Mouse (Mus musculus): Measurements from ENCODE around the gene Zfp668. TPM values are rescaled to one million over a fixed set of nuclear protein-coding genes. Genes with fewer than 3 reads are reported as not detected.

The Zfp668 gene
- polyA plus RNA-seq, 1 experiment from 2014 or later, result 28.9 TPM

GRCm38 (mm10) chr7:127915293-127915692 is 38.7 kb upstream of the Zfp668 start:
- Histone ChIP-seq H3K36me3 (ENCODE audit: control insufficient read depth, insufficient read depth, low read length) (peaks cover 8% of the 10 kb centered on the region; the same call in 1 of the 2 replicates), H3K27me3 (ENCODE audit: control insufficient read depth, insufficient read depth, low read length) (no peaks in the 10 kb centered on the region), H3K4me1 (ENCODE audit: control insufficient read depth, insufficient read depth, low read length) (0 out of 2 replicates have a peak, but pooled peaks cover 3% of the 10 kb centered on the region), H3K9me3 (ENCODE audit: control insufficient read depth, low read length) (no peaks in the 10 kb centered on the region), H3K9ac (ENCODE audit: low read length) (no peak overlapping the region), H3K4me2 (ENCODE audit: low read depth, severe bottlenecking) (no peak overlapping the region), H3K27ac (replicated peaks; ENCODE audit: low read depth, low read length) (no peak overlapping the region), H3K4me3 (ENCODE audit: low read depth, low read length) (no peak overlapping the region)
- WGBS, result 87% methylated on average over 12 of the region's 12 CpGs
- ATAC-seq (ENCODE audit: insufficient number of reproducible peaks, low FRiP score, low TSS enrichment, low read depth), result no peak
- no peak for DNase-seq (ENCODE audit: low spot score)

- peak overlapping the region; percentile 80 for H3K4me3 ChIP-seq (ENCODE audit: low read depth, low read length)
Observed at GRCm38 (mm10) chr7:127912938-127913337, 36.3 kb upstream of the Zfp668 start.

DNA sequence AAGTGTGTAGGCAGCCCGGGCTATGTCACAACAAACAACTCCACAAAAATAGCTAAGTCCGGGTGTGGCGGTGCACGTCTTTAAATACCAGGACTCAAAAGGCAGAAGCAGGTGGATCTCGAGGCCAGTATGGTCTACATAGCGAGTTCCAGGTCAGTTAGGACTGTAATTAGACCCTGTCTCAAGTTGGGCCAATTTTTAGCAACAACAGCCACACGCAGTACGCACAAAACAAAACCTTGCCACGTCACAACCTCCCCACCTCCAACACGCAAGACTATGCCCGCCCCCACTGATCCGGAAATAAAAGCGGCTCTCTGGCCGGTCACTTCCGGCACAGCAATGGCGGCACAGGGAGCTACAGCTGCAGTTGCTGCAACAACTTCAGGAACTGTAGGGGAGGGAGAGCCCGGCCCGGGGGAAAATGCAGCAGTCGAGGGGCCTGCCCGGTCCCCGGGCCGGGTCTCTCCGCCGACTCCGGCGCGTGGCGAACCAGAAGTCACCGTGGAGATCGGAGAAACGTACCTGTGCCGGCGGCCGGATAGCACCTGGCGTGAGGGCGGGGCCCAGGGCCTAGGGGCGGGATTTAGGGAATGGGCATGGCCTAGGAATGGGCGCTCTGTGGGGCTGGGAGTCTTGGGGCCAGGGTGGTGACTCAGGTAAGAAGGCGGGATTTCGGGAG is 35.7 kb upstream of the Zfp668 start, which contains the start of gene Kat8:
TSS of gene Kat8 (plus strand) at position 327 of the 682 bp plus-strand sequence.
- 0 out of 2 replicates have a peak, but pooled peaks cover 3% of the 10 kb centered on the region for H3K4me1 ChIP-seq (ENCODE audit: control insufficient read depth, insufficient read depth, low read length)
- H3K4me2 ChIP-seq (ENCODE audit: low read depth, severe bottlenecking), result peak within 1 kb of the TSS; percentile 58
- DNase-seq (ENCODE audit: low spot score), result peak; percentile 93
- WGBS, result 2% methylated on average over 40 of the region's 40 CpGs
- peak within 1 kb of the TSS; percentile 80 for H3K4me3 ChIP-seq (ENCODE audit: low read depth, low read length)
- no peaks in the 10 kb centered on the region for H3K27me3 ChIP-seq (ENCODE audit: control insufficient read depth, insufficient read depth, low read length)
- peak within 1 kb of the TSS; percentile 77 for H3K27ac ChIP-seq (replicated peaks; ENCODE audit: low read depth, low read length)
- H3K9ac ChIP-seq (ENCODE audit: low read length), result peak within 1 kb of the TSS; percentile 71
- peak; percentile 92 for ATAC-seq (ENCODE audit: insufficient number of reproducible peaks, low FRiP score, low TSS enrichment, low read depth)
- H3K36me3 ChIP-seq (ENCODE audit: control insufficient read depth, insufficient read depth, low read length), result peaks cover 16% of the 10 kb centered on the region
- H3K9me3 ChIP-seq (ENCODE audit: control insufficient read depth, low read length), result no peaks in the 10 kb centered on the region

More at GRCm38 (mm10) chr7:127912938-127913337, 36.3 kb upstream of the Zfp668 start:
- Histone ChIP-seq H3K9ac (ENCODE audit: low read length) (peak overlapping the region; percentile 71; the same call in 1 of the 2 replicates), H3K9me3 (ENCODE audit: control insufficient read depth, low read length) (no peaks in the 10 kb centered on the region), H3K27me3 (ENCODE audit: control insufficient read depth, insufficient read depth, low read length) (no peaks in the 10 kb centered on the region), H3K4me1 (ENCODE audit: control insufficient read depth, insufficient read depth, low read length) (0 out of 2 replicates have a peak, but pooled peaks cover 3% of the 10 kb centered on the region), H3K27ac (replicated peaks; ENCODE audit: low read depth, low read length) (no peak overlapping the region), H3K36me3 (ENCODE audit: control insufficient read depth, insufficient read depth, low read length) (peaks cover 12% of the 10 kb centered on the region), H3K4me2 (ENCODE audit: low read depth, severe bottlenecking) (peak overlapping the region; percentile 58)
- DNase-seq (ENCODE audit: low spot score) (no peak), ATAC-seq (ENCODE audit: insufficient number of reproducible peaks, low FRiP score, low TSS enrichment, low read depth) (no peak)
- 27% methylated on average over 4 of the region's 4 CpGs for WGBS

GRCm38 (mm10) chr7:127908656-127909055 is 32.0 kb upstream of the Zfp668 start:
- WGBS, result 92% methylated on average over 4 of the region's 4 CpGs
- H3K4me2 ChIP-seq (ENCODE audit: low read depth, severe bottlenecking), result no peak overlapping the region
- H3K4me1 ChIP-seq (ENCODE audit: control insufficient read depth, insufficient read depth, low read length), result 0 out of 2 replicates have a peak, but pooled peaks cover 3% of the 10 kb centered on the region
- no peak overlapping the region for H3K27ac ChIP-seq (replicated peaks; ENCODE audit: low read depth, low read length)
- peaks cover 20% of the 10 kb centered on the region for H3K36me3 ChIP-seq (ENCODE audit: control insufficient read depth, insufficient read depth, low read length)
- no peak overlapping the region for H3K9ac ChIP-seq (ENCODE audit: low read length)
- H3K9me3 ChIP-seq (ENCODE audit: control insufficient read depth, low read length), result no peaks in the 10 kb centered on the region
- H3K4me3 ChIP-seq (ENCODE audit: low read depth, low read length), result no peak overlapping the region
- no peaks in the 10 kb centered on the region for H3K27me3 ChIP-seq (ENCODE audit: control insufficient read depth, insufficient read depth, low read length)
- no peak for ATAC-seq (ENCODE audit: insufficient number of reproducible peaks, low FRiP score, low TSS enrichment, low read depth)
- no peak for DNase-seq (ENCODE audit: low spot score)

DNA sequence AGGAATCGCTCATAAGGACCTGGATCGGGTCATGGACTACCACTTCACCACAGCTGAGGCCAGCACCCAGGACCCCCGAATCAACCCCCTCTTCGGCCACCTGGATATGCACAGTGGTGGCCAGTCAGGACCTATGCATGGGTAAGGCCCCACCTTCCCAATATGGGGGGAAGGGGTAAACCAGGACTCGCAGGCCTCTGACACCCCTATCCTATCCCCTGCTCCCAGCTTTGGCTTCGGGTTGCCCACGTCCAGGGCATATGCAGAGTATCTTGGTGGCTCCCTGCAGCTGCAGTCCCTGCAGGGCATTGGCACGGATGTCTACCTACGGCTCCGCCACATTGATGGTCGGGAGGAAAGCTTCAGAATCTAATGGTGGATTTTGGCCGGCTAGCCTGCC is 31.3 kb upstream of the Zfp668 start:
- Histone ChIP-seq H3K4me3 (ENCODE audit: low read depth, low read length) (no peak overlapping the region), H3K4me1 (ENCODE audit: control insufficient read depth, insufficient read depth, low read length) (0 out of 2 replicates have a peak, but pooled peaks cover 3% of the 10 kb centered on the region), H3K27ac (replicated peaks; ENCODE audit: low read depth, low read length) (no peak overlapping the region), H3K4me2 (ENCODE audit: low read depth, severe bottlenecking) (no peak overlapping the region), H3K36me3 (ENCODE audit: control insufficient read depth, insufficient read depth, low read length) (peaks cover 20% of the 10 kb centered on the region), H3K9ac (ENCODE audit: low read length) (no peak overlapping the region), H3K27me3 (ENCODE audit: control insufficient read depth, insufficient read depth, low read length) (no peaks in the 10 kb centered on the region), H3K9me3 (ENCODE audit: control insufficient read depth, low read length) (no peaks in the 10 kb centered on the region)
- DNase-seq (ENCODE audit: low spot score) (no peak), ATAC-seq (ENCODE audit: insufficient number of reproducible peaks, low FRiP score, low TSS enrichment, low read depth) (no peak)
- WGBS, result 98% methylated on average over 12 of the region's 12 CpGs

DNA sequence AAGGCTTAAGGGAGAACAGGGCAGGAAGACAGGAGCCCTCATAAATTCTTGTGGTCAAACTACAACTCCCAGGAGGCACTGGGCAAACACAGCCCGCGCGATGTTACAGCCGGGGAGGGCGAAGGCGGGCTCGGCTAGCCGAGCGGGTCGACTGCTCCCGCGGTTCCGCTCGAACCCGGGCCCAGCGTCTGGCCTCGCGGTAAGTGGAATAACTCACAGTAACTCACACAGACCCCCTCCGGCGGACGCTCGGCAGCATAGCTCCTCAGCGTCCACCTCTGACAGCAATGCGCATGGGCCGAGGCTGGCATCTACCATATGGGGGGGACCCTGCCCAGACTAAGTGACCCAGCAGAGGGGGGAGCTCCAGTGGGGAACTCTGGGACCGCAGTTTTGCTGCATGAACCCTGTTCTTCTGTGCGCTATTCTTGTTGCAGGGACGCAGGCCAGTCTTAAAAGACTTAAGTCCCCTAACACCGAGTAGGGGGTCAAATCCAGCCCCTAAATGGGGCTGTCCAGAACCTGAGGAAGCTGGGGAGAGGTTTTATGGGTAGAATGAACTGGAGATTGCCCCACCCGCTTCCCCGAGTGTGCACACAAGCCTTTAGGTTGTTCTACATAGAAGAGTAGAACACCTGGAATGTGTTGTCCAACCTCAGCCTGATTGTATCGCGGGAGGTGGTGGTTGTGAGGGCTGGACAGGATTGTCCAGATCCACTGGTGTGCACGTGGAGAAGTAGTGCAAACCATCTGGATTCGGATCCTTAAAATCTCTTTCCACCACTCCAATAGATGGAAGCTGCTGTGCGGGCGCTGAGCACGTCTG is 27.6 kb upstream of the Zfp668 start, which contains the start of gene Bckdk:
TSS of gene Bckdk (plus strand) at position 112 of the 826 bp plus-strand sequence.
- WGBS, result 7% methylated on average over 38 of the region's 38 CpGs
- ATAC-seq (ENCODE audit: insufficient number of reproducible peaks, low FRiP score, low TSS enrichment, low read depth) (peak; percentile 83), DNase-seq (ENCODE audit: low spot score) (peak; percentile 89)
- Histone ChIP-seq H3K4me3 (ENCODE audit: low read depth, low read length) (peak within 1 kb of the TSS; percentile 61), H3K4me1 (ENCODE audit: control insufficient read depth, insufficient read depth, low read length) (no peaks in the 10 kb centered on the region), H3K9me3 (ENCODE audit: control insufficient read depth, low read length) (no peaks in the 10 kb centered on the region), H3K27me3 (ENCODE audit: control insufficient read depth, insufficient read depth, low read length) (no peaks in the 10 kb centered on the region), H3K9ac (ENCODE audit: low read length) (peak within 1 kb of the TSS; percentile 91), H3K4me2 (ENCODE audit: low read depth, severe bottlenecking) (peak within 1 kb of the TSS; percentile 84), H3K36me3 (ENCODE audit: control insufficient read depth, insufficient read depth, low read length) (peaks cover 20% of the 10 kb centered on the region), H3K27ac (replicated peaks; ENCODE audit: low read depth, low read length) (peak within 1 kb of the TSS; percentile 72)

GRCm38 (mm10) chr7:127901772-127902171 is 25.1 kb upstream of the Zfp668 start:
- Histone ChIP-seq H3K4me1 (ENCODE audit: control insufficient read depth, insufficient read depth, low read length) (no peaks in the 10 kb centered on the region), H3K27me3 (ENCODE audit: control insufficient read depth, insufficient read depth, low read length) (no peaks in the 10 kb centered on the region), H3K4me2 (ENCODE audit: low read depth, severe bottlenecking) (no peak overlapping the region), H3K36me3 (ENCODE audit: control insufficient read depth, insufficient read depth, low read length) (peaks cover 5% of the 10 kb centered on the region; the same call in 1 of the 2 replicates), H3K27ac (replicated peaks; ENCODE audit: low read depth, low read length) (no peak overlapping the region), H3K9me3 (ENCODE audit: control insufficient read depth, low read length) (no peaks in the 10 kb centered on the region), H3K9ac (ENCODE audit: low read length) (no peak overlapping the region), H3K4me3 (ENCODE audit: low read depth, low read length) (no peak overlapping the region)
- DNase-seq (ENCODE audit: low spot score) (no peak), ATAC-seq (ENCODE audit: insufficient number of reproducible peaks, low FRiP score, low TSS enrichment, low read depth) (no peak)
- 83% methylated on average over 2 of the region's 2 CpGs for WGBS

DNA sequence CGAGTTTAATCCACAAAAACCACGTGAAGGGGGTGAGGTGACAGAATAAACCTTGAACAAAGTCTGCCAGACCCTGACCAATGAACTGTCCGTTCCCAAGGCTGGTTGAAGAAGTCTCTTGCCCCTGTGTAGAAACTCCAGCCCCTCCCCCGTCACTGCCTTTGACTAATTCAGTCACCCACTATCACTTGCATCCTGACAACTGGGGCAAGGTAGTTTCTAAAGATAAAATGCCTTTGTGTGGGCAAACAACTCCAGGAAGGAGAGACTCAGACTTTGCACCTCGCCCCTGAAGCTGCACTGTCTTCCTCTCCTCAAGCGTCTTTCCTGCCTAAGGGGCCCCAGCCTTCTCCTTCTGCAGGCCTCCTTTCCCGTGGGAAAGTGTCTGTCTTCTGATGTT is 23.4 kb upstream of the Zfp668 start:
- H3K4me3 ChIP-seq (ENCODE audit: low read depth, low read length), result no peak overlapping the region

More for the DNA sequence above, 23.4 kb upstream of the Zfp668 start:
- ATAC-seq (ENCODE audit: insufficient number of reproducible peaks, low FRiP score, low TSS enrichment, low read depth), result no peak
- Histone ChIP-seq H3K9ac (ENCODE audit: low read length) (no peak overlapping the region), H3K27ac (replicated peaks; ENCODE audit: low read depth, low read length) (no peak overlapping the region), H3K4me1 (ENCODE audit: control insufficient read depth, insufficient read depth, low read length) (no peaks in the 10 kb centered on the region), H3K27me3 (ENCODE audit: control insufficient read depth, insufficient read depth, low read length) (no peaks in the 10 kb centered on the region), H3K9me3 (ENCODE audit: control insufficient read depth, low read length) (no peaks in the 10 kb centered on the region), H3K36me3 (ENCODE audit: control insufficient read depth, insufficient read depth, low read length) (no peaks in the 10 kb centered on the region; the same call in 1 of the 2 replicates), H3K4me2 (ENCODE audit: low read depth, severe bottlenecking) (no peak overlapping the region)
- no peak for DNase-seq (ENCODE audit: low spot score)
- WGBS, result 52% methylated on average over 7 of the region's 7 CpGs
